Mouse (Mus musculus): ENCODE data around the gene Abca8a.
"Not testable (repeated sequence)": the region's sequence is repeated elsewhere in the genome, so short reads cannot be mapped to it uniquely, and the experiment has no call there.

Abca8a gene

GRCm38 (mm10) chr11:109987460-109988072 lies 108.2 kb downstream of the Abca8a start:
- DNase-seq (ENCODE audit: low spot score in 2 of 2) = not testable (repeated sequence)

GRCm38 (mm10) chr11:109981872-109982271 lies 113.9 kb downstream of the Abca8a start:
- no peak for DNase-seq (ENCODE audit: low spot score in 2 of 2)
